Mouse (Mus musculus) heart, adult 2 months (tissue): ENCODE measurements at regions not wholly inside any gene's neighbourhood (a gene's known extent, or its start where the extent isn't known, plus 50 kb on each side); places are given as distances from the start of the nearest gene placed in this dataset.

Experiments
- CTCF ChIP-seq: fragments of 200-600 bp; IDR thresholded peaks from 2 replicates; pipeline ENCODE4 v1.8.1; 2022; ENCODE audit warnings: antibody characterized with exemption, mild to moderate bottlenecking, moderate library complexity
- EP300 ChIP-seq: fragments of 200-500 bp; IDR thresholded peaks from 2 replicates; pipeline ENCODE4 v1.6.1; 2011; ENCODE audit warnings: low read depth, low read length, control low read depth; ENCODE audit not compliant: insufficient read depth
- POLR2A ChIP-seq: fragments of 200-500 bp; IDR thresholded peaks from 2 replicates; pipeline ENCODE4 v1.6.1; 2011; ENCODE audit warnings: mild to moderate bottlenecking, low read depth, low read length, control low read depth; ENCODE audit not compliant: insufficient read depth

GRCm38 (mm10) chr9:43923088-43923487, 120.1 kb upstream of the Thy1 start:
- TF ChIP-seq CTCF (no peak), POLR2A (no peak), EP300 (no peak)
